Mouse (Mus musculus) lung, embryonic 16.5 days (tissue): ENCODE measurements around the gene Mcur1. TPM values are rescaled to one million over a fixed set of nuclear protein-coding genes. Genes with fewer than 3 reads are reported as not detected.
A peak's percentile ranks its signal among the peaks of the same experiment; 100 is the strongest.

ENCODE experiments used
- ATAC-seq: fragments of 200-750 bp; cut with Nextera tagmentation; 2 replicates; pipeline ENCODE4 v1.8.0; 2017; ENCODE audit warnings: low read depth, mild to moderate bottlenecking, moderate library complexity
- H3K27ac ChIP-seq: fragments of 300-500 bp; sonication (generic); 2 replicates; pipeline ENCODE4 v1.5.1; 2014; ENCODE audit warnings: mild to moderate bottlenecking, control low read depth, low read length
- H3K27me3 ChIP-seq: fragments of 300-500 bp; sonication (generic); 2 replicates; pipeline ENCODE4 v1.6.1; 2014; ENCODE audit warnings: low read depth, low read length, mixed read lengths; ENCODE audit not compliant: control insufficient read depth, insufficient read depth
- H3K36me3 ChIP-seq: fragments of 300-500 bp; sonication (generic); 2 replicates; pipeline ENCODE4 v1.6.1; 2014; ENCODE audit warnings: low read length; ENCODE audit not compliant: control insufficient read depth, insufficient read depth
- H3K4me1 ChIP-seq: fragments of 300-500 bp; sonication (generic); replicated peaks from 2 replicates; pipeline ENCODE4 v1.6.1; 2014; ENCODE audit warnings: low read length, mixed read lengths; ENCODE audit not compliant: control insufficient read depth, insufficient read depth
- H3K4me2 ChIP-seq: fragments of 300-500 bp; sonication (generic); 2 replicates; pipeline ENCODE4 v1.6.1; 2014; ENCODE audit warnings: low read depth, low read length, control low read depth
- H3K4me3 ChIP-seq: fragments of 300-500 bp; sonication (generic); 2 replicates; pipeline ENCODE4 v1.5.1; 2014; ENCODE audit warnings: mild to moderate bottlenecking, low read length, control low read depth
- H3K9ac ChIP-seq: fragments of 300-500 bp; sonication (generic); 2 replicates; pipeline ENCODE4 v1.6.1; 2014; ENCODE audit warnings: low read length, control low read depth
- H3K9me3 ChIP-seq: fragments of 300-500 bp; sonication (generic); 2 replicates; pipeline ENCODE4 v1.6.1; 2016; ENCODE audit warnings: low read length; ENCODE audit not compliant: control insufficient read depth
- WGBS: fragments of 180-500 bp; shearing (Covaris S2); extraction: QIAGEN DNeasy Blood & Tissue Kit; methylation state at CpG from one replicate; pipeline ENCODE4 v1.1.7; 2014; 5-methylcytosine and 5-hydroxymethylcytosine counted together
- polyA plus RNA-seq: library from polyadenylated mRNA; unstranded; fragments of >200 nt; fragmentation: Nextera tagmentation; extraction: Ambion mirVana; gene quantifications from 2 replicates; pipeline ENCODE4 v1.2.1, GENCODE M21; 2015

The Mcur1 gene
- polyA plus RNA-seq, 1 experiment from 2014 or later: 16.4 TPM

DNA sequence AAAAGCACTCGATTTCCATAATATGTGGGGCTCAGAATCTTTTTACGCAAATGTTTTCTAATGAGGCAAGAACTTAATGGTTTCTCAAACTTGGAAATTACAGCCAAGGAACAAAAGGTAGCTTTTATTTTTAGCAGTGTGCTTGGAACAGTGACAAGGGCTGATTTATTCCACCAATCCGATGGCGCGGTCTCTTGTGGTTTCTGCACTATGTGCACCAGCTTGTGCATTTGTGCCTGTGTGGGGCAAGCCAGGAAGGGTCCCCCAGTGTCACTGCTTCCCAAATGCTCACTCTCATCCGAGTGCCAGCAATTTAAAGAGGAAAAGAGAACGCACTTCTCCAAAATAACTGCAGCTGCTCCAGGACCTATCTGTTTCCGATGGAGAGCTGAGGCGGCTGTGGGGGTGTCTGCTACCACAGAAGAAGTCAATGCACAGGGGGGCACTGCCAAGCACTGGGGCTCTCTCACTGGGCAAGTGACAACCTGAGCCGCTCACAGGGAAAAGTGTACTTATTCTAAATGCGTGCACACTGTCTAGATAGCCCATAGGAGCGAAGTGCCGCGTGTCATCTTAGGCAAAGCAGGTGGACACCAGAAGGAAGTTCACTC is 19.7 kb downstream of the Mcur1 start:
- ATAC-seq: no peak
- whole genome bisulfite sequencing: 89% methylated on average over 14 of the region's 14 CpGs

DNA sequence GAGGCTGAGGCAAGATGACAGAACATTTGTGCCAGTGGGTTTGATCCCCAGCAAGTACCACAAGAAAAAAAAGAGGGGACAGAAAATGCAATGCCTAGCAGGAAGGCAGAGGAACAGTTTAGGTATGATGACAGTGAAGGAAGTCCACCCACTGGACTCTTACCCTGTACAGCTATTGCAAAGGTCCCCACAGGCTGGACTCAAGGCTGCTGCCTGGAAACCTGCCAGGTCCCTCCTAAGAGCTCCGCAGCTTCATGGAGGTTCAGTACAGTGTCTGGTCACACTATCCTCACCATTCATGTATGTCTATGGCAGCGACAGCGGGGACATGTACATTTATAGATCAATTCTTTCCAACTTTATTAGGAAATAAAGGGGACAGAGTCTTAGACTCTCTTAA is 20.6 kb downstream of the Mcur1 start:
- no peaks in the 10 kb centered on the region for H3K9me3 ChIP-seq
- H3K36me3 ChIP-seq: no peaks in the 10 kb centered on the region; the same call in 1 of the 2 replicates
- no peaks in the 10 kb centered on the region for H3K27me3 ChIP-seq
- H3K4me1 ChIP-seq: no peaks in the 10 kb centered on the region
- no peak overlapping the region for H3K27ac ChIP-seq
- H3K4me2 ChIP-seq: no peak overlapping the region
- 81% methylated on average over 3 of the region's 3 CpGs for WGBS
- ATAC-seq: no peak
- H3K4me3 ChIP-seq: no peak overlapping the region
- H3K9ac ChIP-seq: no peak overlapping the region

More for the DNA sequence above, 19.7 kb downstream of the Mcur1 start:
- H3K4me1 ChIP-seq: no peaks in the 10 kb centered on the region
- no peak overlapping the region for H3K27ac ChIP-seq
- no peak overlapping the region for H3K4me2 ChIP-seq
- no peaks in the 10 kb centered on the region; the same call in 1 of the 2 replicates for H3K36me3 ChIP-seq
- H3K9me3 ChIP-seq: no peaks in the 10 kb centered on the region
- no peaks in the 10 kb centered on the region for H3K27me3 ChIP-seq
- no peak overlapping the region for H3K4me3 ChIP-seq
- no peak overlapping the region for H3K9ac ChIP-seq

DNA sequence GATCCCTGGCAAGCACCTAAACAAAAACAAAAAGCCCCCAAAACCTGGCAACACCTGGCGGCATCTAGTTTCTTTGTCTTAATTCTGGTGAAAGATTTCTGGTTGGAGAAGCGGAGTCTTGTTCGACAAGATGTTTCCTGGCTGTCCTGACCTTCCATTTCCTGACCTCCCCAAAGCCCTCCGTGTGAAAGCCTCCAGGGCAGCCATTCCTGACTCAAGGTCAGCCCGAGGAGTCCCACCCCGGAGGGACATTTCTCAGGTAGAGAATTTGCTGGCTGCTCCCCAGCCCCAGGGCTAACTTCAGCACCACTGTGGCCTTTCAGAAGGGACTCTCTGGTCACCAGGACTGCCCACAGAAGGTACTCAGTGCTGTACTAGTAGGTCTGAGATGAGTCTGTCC is 22.1 kb downstream of the Mcur1 start:
- Histone ChIP-seq H3K9me3 (no peaks in the 10 kb centered on the region), H3K36me3 (no peaks in the 10 kb centered on the region; the same call in 1 of the 2 replicates), H3K4me1 (no peaks in the 10 kb centered on the region; the same call in 1 of the 2 replicates), H3K4me2 (no peak overlapping the region), H3K27me3 (no peaks in the 10 kb centered on the region), H3K27ac (no peak overlapping the region), H3K9ac (no peak overlapping the region), H3K4me3 (no peak overlapping the region)
- ATAC-seq: no peak
- 50% methylated on average over 6 of the region's 6 CpGs for WGBS

DNA sequence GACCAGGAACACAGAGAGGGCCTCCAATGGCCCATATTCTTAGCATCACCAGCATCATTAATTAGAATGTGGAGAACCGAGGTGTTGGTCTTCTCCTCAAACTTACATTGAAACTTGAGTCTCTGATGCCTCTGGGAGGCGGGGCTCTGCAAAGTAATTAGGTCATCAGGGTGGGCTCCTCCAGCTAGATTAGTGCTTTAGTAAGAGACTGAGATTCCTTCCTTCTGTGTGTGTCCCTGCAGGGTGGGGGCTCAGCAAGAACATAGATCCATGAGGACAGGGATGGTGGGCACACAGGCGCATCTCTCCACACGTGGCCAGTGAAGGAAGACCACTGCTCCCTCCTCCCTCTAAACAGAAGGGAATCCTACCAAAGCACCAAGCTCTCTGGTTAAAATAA is 26.0 kb downstream of the Mcur1 start:
- Histone ChIP-seq H3K9me3 (no peaks in the 10 kb centered on the region), H3K4me2 (no peak overlapping the region), H3K4me3 (no peak overlapping the region), H3K36me3 (no peaks in the 10 kb centered on the region), H3K9ac (no peak overlapping the region), H3K27me3 (no peaks in the 10 kb centered on the region), H3K4me1 (peaks cover 18% of the 10 kb centered on the region), H3K27ac (no peak overlapping the region)
- 77% methylated on average over 4 of the region's 4 CpGs for WGBS
- no peak for ATAC-seq

DNA sequence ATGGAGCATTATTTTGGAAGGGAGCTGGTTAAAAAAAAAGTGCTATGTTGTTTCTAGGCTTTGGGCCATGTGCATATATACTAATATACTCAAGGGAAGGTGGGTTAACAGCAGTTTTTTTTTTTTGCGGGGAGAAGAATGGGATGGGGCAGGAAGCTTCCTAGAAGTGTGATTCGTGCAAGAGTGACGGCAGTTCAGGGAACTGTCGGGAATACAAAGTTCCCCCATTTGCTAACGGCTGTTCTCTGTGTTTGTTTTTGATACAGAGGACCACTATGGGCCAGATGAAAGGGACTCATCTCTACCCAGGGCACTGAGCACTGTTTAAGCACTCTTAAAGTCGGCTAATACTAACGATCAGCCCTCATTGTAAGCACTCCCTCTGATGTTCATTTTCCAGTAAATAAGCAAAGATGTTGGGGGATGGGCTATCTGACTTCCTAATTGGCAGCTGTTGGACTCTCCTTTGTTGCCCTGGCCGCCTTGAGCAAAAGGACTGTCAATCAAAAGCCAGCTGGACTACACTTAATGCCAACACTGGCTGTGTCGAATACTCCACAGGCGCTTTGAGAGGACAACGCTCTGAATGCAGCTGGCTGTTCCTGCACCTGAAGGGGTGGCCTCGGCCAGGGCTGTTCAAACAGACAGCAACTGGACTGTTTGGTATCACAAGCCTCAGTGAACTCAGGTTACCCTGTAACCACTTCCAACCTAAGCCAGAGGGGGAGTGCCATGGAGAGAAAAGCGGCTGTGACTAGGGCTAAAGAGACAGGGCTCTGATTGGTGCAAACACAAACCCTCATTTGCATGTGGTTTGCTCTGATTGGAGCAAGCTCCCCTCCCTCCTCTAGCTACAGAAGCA is 28.9 kb downstream of the Mcur1 start:
- Histone ChIP-seq H3K27ac (peak overlapping the region; percentile 68), H3K36me3 (no peaks in the 10 kb centered on the region), H3K4me3 (no peak overlapping the region), H3K4me2 (peak overlapping the region; percentile 12), H3K27me3 (no peaks in the 10 kb centered on the region), H3K4me1 (peaks cover 20% of the 10 kb centered on the region), H3K9ac (0 out of 2 replicates have a peak overlapping the region, but pooled peaks have one; percentile 27), H3K9me3 (no peaks in the 10 kb centered on the region)
- WGBS: 10% methylated on average over 13 of the region's 13 CpGs
- ATAC-seq: peak; percentile 79

DNA sequence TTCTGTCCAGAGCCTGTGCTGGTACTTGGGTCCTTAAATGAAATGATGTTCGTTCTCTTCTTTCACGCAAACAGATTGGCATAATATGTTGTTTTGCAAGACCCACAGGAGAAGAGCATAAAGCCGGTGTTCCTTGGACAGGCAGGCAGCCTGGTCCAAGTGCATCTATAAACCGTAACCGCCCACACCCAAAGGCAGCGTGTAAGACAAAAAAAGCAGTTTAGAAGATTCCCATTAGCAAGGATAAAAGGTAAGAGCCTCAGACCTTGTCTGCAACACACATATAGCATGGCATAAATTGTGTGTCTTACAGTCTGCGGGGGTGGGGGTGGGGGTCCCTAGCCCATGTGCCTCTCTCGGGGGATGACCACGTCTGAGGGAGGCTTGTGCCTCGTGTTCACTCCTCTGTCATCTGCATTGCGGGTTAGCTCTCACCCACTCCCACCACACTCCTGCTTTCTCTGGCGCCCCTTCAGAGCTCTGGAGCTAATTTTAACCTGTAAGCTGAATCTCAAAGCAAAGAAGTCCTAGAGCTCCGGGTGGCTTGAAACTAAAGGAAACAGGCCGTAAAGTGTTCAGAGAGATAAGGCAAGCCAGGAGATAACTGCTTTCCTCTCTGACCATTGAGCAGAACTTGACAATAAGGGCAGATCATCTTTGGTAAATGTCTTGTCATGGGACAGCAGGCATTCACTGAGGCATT is 29.7 kb downstream of the Mcur1 start:
- H3K27me3 ChIP-seq: no peaks in the 10 kb centered on the region
- H3K36me3 ChIP-seq: no peaks in the 10 kb centered on the region
- no peak overlapping the region for H3K9ac ChIP-seq
- no peak overlapping the region for H3K4me3 ChIP-seq
- peaks cover 26% of the 10 kb centered on the region for H3K4me1 ChIP-seq
- peak overlapping the region; percentile 68; the same call in 1 of the 2 replicates for H3K27ac ChIP-seq
- ATAC-seq: no peak
- H3K4me2 ChIP-seq: no peak overlapping the region
- WGBS: 44% methylated on average over 14 of the region's 14 CpGs
- H3K9me3 ChIP-seq: no peaks in the 10 kb centered on the region

DNA sequence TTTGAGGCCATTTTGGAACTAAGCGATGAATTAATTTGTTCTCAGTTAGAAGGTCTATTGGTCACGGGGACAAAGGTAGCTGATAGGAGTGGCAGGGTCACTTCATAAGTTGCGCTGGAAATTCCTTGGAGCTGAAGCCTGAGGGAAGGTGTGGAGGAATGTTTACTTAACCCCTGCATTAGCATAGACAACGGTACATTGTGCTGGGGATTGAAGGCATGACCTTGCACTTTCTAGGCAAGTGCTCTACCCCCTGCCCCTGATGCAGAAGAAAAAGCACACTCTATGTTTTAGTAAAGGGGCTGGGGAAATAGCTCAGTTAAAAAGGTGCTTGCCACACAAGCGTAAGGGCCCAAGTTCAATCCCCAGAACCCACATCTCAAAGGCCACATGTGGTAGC is 33.7 kb downstream of the Mcur1 start:
- ATAC-seq: no peak
- Histone ChIP-seq H3K27me3 (no peaks in the 10 kb centered on the region), H3K4me3 (no peak overlapping the region), H3K36me3 (no peaks in the 10 kb centered on the region), H3K4me2 (no peak overlapping the region), H3K9me3 (no peaks in the 10 kb centered on the region), H3K27ac (no peak overlapping the region), H3K4me1 (peaks cover 37% of the 10 kb centered on the region), H3K9ac (no peak overlapping the region)
- WGBS: 70% methylated on average over 5 of the region's 5 CpGs

DNA sequence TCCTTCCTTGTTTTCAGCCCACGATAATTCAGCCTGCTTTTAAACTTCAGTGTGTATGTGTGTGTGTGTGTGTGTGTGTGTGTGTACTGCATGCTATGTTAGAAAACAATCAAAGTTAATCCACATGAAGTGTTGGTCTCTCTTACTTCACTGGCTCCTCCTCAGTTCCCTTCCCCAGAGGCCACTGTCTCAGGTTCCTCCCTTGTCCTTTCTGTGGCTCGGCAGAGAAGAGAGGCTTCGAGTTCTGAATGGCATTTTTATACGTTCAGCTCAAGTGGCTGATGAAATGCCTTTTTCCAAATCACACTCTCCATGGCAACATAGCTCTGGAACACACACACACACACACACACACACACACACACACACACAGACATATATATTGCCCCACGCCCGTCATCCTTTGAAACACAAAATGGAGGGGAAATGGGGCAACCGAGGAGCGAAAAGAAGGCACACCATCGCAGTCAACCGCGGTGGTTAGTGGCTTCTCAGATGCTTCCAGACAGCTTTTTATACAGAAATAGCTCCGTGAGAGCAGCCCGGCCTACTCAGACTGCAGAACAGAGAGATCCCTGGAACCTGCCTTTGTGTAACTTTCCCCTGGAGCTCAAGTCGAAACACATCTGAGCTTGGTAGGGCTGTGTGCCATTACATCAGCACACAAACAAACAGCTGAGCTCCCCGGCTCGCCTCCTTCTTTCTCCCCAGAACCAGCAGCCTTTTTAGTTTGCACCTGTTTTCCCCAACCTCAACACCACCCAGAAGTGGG is 34.4 kb downstream of the Mcur1 start:
- Histone ChIP-seq H3K9ac (peak overlapping the region; percentile 22; the same call in 1 of the 2 replicates), H3K4me1 (peaks cover 29% of the 10 kb centered on the region), H3K9me3 (no peaks in the 10 kb centered on the region), H3K36me3 (no peaks in the 10 kb centered on the region), H3K27me3 (no peaks in the 10 kb centered on the region), H3K27ac (peak overlapping the region; percentile 79), H3K4me3 (no peak overlapping the region), H3K4me2 (peak overlapping the region; percentile 16; the same call in 1 of the 2 replicates)
- 33% methylated on average over 16 of the region's 16 CpGs for WGBS
- peak; percentile 72 for ATAC-seq
